Mouse (Mus musculus) v-Abl transformed pro-B cells (cell line): ENCODE data around the gene Pgrmc1.
"Not testable (repeated sequence)": the region's sequence is repeated elsewhere in the genome, so short reads cannot be mapped to it uniquely, and the experiment has no call there.

Source experiments
- in situ Hi-C, 2 experiments: fragments of 400-800 bp; cut with MboI; formaldehyde crosslinking; loops; one replicate each; pipeline ENCODE4 v1.15.1; 2025; ENCODE audit not compliant: unreplicated experiment in 2 of 2

Gene Pgrmc1

GRCm38 (mm10) chrX:36597707-36598389 lies at the start of gene Pgrmc1:
TSS of gene Pgrmc1 (plus strand) at chrX:36598206.
- in situ Hi-C loops, result no loop called here

- in situ Hi-C loops, result loop anchor here (25.0 kb wide), 2 partner anchors 364 to 489 kb away; partner anchors contain the start of genes Nkrf (in 2 of the 2) and Sowahd (in 1 of the 2)
Observed at GRCm38 (mm10) chrX:36548798-36549197, 49.2 kb upstream of the Pgrmc1 start.

DNA sequence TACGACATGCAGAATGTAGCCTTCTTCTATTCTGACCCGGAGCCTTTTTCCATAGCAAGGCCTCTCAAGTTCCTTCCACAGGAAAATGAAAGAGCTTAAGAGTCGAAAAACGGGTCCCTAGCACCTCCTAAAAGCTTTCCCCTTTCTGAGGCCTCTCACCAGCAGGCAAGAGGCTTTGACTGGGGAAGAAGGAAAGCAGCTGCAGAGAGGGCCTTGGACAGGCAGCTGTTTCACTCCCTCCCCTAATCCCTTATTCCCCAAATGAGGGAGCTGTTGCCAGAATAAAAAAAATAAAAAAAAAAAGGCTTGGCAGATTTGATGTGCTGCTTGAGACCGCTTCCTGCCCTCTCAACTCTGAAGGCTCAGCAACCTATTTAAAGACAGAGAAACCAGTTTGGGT lies 47.1 kb upstream of the Pgrmc1 start:
- in situ Hi-C loops, result no loop called here

DNA sequence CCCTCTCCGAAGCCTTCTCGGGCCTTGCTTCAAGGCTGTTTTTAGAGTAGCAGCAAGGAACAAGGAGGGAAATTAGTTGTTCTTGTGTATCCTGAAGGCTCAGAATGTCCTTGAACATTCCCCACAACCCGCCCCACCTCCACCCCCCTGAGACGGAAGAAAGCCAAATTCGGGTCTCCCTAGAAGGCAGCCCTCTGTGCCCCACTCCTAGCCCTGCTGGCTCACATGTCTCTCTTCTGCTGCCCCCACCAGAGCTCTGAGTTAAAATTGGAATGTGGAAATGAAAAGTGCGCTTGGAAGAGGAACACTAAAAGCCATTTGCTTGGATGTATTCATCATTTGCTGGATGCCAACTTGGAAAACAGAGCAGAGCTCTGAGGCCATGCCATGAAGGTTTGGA lies 46.7 kb upstream of the Pgrmc1 start:
- in situ Hi-C loops, result no loop called here

- in situ Hi-C loops, result no loop called here
Observed at GRCm38 (mm10) chrX:36552055-36552587, 45.9 kb upstream of the Pgrmc1 start.

- in situ Hi-C loops, result no loop called here
Observed at GRCm38 (mm10) chrX:36552715-36553114, 45.3 kb upstream of the Pgrmc1 start.

- in situ Hi-C loops, result not testable (repeated sequence)
Observed at GRCm38 (mm10) chrX:36555196-36555595, 42.8 kb upstream of the Pgrmc1 start.

GRCm38 (mm10) chrX:36560170-36560569 lies 37.8 kb upstream of the Pgrmc1 start:
- in situ Hi-C loops, result no loop called here

DNA sequence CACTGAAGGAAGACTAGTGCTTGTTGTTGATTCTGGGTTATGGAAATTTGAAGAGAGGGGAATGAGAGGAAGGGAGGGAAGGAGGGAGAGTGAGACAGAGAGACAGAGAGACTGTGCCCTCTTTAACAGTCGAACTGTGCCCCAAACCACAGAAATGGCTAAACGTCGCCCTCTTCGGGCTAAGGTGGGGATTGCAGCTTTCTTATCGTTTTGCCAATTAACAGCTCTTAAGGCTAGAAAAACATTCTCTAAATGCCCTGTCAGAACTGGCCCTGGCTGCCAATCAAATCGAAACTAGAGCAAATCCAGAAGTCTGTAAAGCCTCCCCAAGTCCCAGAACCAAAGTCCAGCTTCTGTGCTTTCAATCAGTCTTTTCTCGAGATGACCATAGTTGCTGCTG lies 36.4 kb upstream of the Pgrmc1 start:
- in situ Hi-C loops, result no loop called here

GRCm38 (mm10) chrX:36562079-36562478 lies 35.9 kb upstream of the Pgrmc1 start:
- in situ Hi-C loops, result no loop called here

DNA sequence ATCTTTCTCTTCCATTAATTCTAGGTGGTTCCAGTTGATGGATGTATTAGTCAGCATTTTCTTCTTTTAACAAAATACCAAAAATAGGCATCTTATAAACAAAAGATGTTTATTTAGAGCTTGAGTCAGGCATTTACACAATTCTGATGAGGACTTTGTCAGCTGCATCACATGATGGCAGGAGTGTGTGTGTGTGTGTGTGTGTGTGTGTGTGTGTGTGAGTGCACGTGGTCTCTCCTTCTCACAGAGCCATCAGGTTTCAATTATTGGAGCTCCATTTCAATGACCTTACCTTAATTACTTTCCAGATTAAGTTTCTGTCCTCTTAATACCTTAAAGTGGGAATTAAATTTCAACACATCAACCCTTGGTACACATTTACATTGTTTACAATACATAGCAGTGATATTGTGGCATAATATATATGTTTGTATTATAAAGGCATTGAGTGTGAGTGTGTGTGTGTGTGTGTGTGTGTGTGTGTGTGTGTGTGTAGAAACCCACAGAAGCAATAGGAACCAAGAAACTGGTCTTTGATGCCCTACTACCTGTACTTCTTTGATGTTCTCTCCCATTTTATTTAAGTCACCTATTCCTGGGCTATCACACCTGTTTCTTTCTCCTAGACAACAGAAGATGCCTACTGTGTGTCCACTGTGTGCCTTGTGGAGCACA lies 11.2 kb upstream of the Pgrmc1 start:
- in situ Hi-C loops, result no loop called here

DNA sequence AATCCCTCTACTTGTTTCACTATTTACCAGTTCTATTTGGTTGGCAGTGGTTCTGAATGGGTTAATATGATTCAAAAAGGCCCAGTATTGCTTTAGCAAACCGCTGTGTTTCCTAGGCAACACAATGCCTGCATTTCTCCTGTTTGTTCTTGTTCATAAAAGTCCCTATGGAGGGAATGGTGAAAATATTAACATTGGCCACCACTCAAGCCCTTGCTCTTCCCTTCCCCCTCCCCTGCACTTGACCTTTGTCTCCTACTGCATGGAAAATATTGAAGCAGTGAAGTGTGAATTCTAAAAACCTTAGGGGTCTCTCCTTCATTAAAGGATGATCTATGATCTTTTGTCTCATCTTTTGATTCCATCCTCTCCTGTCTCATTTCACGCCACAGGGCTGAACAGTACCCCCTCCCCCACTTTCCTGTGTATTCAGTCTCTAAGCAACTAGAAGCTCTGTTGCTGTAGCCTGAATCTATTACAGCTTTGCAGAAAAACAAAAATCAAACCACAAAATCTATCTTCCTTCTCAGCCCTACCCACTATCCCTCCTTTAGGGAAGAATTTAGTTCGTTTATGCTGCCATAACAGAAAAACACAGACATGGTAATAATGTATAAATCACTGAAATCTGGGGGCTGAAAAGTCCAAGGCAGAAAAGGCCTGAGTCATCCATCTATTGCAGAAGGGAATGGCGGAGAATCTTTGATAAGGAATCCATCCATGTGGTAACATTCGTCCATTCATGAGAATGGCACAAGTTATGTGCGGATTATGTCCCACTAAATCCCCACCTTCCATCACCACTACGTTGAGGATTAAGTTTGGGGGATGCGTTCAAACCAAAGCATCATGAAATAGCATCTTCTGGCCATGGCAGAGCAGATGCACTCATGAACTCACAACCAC lies 10.4 kb upstream of the Pgrmc1 start:
- in situ Hi-C loops, result no loop called here

GRCm38 (mm10) chrX:36590266-36590665 lies 7.7 kb upstream of the Pgrmc1 start:
- in situ Hi-C loops, result no loop called here

GRCm38 (mm10) chrX:36591120-36591519 lies 6.9 kb upstream of the Pgrmc1 start:
- in situ Hi-C loops, result no loop called here

DNA sequence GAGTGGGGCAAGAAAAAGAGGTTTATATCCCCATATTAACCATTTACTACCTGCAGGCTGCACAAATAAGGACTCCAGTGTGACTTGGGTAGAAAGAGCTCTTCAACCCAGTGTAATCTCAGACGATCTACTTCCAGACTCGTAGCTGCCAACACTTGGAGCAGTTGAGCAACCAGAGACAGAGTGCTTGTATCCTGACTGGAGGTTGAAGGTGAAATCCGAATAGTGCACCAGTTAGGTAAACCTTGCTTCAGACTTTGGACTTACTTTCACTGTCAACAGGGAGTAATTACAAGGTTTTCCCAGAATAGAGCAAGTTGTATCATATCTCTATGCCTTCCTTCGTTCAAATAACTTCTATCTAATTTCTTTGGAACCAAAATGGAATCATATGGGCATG lies 6.5 kb upstream of the Pgrmc1 start:
- in situ Hi-C loops, result no loop called here

DNA sequence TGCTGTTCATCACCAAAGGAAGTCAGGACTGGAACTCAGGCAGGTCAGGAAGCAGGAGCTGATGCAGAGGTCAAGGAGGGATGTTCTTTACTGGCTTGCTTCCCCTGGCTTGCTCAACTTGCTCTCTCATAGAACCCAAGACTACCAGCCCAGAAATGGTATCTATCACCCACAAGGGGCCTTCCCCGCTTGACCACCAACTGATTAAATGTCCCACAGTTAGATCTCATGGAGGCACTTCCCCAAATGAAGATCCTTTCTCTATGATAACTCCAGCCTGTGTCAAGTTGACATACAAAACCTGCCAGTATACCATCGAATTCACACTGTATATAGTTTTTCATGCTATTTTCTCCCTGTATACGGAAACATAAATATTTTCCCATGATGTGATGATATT lies 2.8 kb upstream of the Pgrmc1 start:
- in situ Hi-C loops, result no loop called here

DNA sequence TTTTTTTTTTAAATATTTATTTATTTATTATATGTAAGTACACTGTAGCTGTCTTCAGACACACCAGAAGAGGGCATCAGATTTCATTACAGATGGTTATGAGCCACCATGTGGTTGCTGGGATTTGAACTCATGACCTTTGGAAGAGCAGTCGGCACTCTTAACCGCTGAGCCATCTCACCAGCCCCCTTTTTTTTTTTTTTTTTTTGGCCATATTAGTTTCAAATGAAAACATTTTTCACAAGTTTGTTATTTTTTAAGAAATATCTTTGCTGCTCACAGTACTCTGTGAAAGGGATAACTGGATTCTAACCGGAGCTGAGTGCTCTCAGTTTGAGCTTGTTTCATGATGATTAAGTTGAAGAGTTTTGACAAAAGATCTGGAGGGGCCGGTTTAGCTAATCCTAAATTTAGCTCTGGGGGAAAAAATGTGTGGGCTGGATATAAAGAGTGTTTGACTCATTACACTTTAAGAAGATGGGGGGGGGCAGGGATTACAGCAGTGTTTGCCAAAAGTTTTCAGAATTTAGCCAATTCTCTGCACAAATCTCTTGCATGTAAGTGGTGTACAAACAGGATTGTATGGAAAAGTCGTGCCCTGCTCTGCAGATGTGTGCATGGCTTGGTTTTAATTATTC lies 1.4 kb upstream of the Pgrmc1 start:
- in situ Hi-C loops, result not testable (repeated sequence)

GRCm38 (mm10) chrX:36598390-36598810 lies 394 bp downstream of the Pgrmc1 start:
- in situ Hi-C loops, result no loop called here

- in situ Hi-C loops, result no loop called here
Observed at GRCm38 (mm10) chrX:36598861-36599344, 897 bp downstream of the Pgrmc1 start.

DNA sequence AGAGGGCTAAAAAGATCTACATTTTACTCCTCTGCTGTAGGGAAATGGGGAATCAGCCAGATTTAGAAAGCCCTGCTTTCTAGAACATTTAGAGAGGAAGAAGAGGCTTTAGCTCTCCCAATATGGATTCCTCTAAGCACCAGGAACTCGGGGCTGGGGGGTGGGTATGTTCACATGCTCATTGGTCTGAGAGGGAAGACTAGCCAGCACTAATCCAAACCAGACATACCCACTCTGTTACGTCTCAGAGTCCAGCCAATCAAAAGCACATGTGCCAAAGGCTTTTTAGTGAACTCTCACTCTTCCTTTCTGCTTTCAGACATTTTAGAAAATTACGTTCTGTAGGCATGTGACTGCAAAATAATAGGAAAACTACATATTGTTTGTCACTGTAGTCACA lies 1.6 kb downstream of the Pgrmc1 start:
- in situ Hi-C loops, result no loop called here
